Comparison of ENCODE assay signal across 8 mouse cellular contexts in the genomic region with DNA sequence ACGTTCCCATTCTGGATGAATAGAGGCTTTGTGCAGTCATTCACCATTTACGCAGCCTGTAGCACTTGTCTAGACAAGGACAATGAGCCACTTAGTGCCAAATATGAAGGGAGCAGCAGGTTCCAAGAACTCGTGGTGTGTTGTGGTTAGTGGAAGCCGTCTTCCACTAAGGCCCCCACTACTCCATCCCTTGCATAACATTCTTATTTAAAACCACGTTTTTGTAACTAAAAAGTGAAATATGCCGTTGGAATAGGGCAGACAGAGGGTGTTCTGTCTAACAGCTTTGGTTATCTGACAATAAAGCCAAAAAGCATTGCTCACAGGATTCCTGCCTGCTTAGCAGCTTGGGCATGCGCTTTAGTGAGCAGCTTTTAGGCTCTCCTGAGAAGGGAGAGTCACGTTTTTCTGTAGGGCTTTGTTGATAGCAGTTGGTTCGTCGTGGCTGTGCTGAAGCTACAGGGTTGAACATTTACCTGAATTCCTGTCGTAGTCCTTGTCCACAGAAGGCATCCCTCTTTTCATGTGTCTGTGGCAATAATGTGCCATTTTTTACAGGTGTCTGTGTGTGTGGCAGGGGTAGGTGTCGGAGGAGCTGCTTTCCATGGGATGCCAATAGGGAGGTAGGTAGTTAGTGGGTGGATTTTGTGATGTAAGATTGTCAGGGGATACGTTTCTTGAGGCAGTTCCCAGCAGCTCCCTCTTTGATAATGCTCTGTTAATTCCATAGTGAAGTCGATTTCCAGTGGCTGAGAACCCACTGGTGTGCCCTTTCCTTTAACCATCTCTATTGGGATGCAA.
DNase-seq lines count a peak whose midpoint lies in the region; ATAC-seq and TF ChIP-seq lines count a peak whose summit lies in the region.

No protein-coding gene starts in this region.

- H3K9me3 ChIP-seq in midbrain, postnatal 0 days (ENCODE audit: low read length), result no peaks in the 10 kb centered on the region

- H3K4me3 ChIP-seq in midbrain, postnatal 0 days (ENCODE audit: low read depth, low read length), result no peak overlapping the region
- no peak overlapping the region for H3K4me3 ChIP-seq in heart, adult 2 months

- intact Hi-C loops in heart, adult 2 months (cut with DNase I), result no loop called here

- peak overlapping the region; percentile 35 for H3K4me2 ChIP-seq in midbrain, postnatal 0 days (ENCODE audit: low read depth, low read length, poor library complexity, severe bottlenecking)

- no peaks in the 10 kb centered on the region for H3K27me3 ChIP-seq in midbrain, postnatal 0 days (ENCODE audit: insufficient read depth, low read length)
- H3K27me3 ChIP-seq in heart, adult 2 months (ENCODE audit: control insufficient read depth, insufficient read depth, low read length), result no peaks in the 10 kb centered on the region

- peak; percentile 61 for DNase-seq in brain, embryonic 18.5 days (ENCODE audit: low read depth, low spot score)
- peak; percentile 68 for DNase-seq in fat pad, adult 2 months (ENCODE audit: extremely low read depth, low read depth, low spot score)
- peak; percentile 52 for DNase-seq in layer of hippocampus, adult 9-11 months
- DNase-seq in midbrain, postnatal 0 days (ENCODE audit: low spot score), result peak; percentile 65
- DNase-seq in spleen, adult 18-20 months, result no peak
- no peak for DNase-seq in heart, adult 2 months
- no peak for DNase-seq in thymus, postnatal 14 days

- TF ChIP-seq CTCF in midbrain, postnatal 0 days (IDR thresholded peaks at IDR 0.05), result no peak
- no peak for TF ChIP-seq CTCF in heart, adult 2 months (IDR thresholded peaks at IDR 0.05)

- peak overlapping the region; percentile 51 for H3K27ac ChIP-seq in midbrain, postnatal 0 days (ENCODE audit: low read depth, low read length)
- no peak overlapping the region for H3K27ac ChIP-seq in heart, adult 2 months

- H3K9ac ChIP-seq in midbrain, postnatal 0 days (replicated peaks; ENCODE audit: low read length, poor library complexity, severe bottlenecking), result 0 out of 2 replicates have a peak overlapping the region, but pooled peaks have one; percentile 24
- no peak overlapping the region for H3K9ac ChIP-seq in heart, adult 2 months (ENCODE audit: low read depth, low read length)

- TF ChIP-seq EP300 in heart, adult 2 months (IDR thresholded peaks at IDR 0.05; ENCODE audit: insufficient read depth, low read depth, low read length), result no peak

- no peak for TF ChIP-seq POLR2A in heart, adult 2 months (IDR thresholded peaks at IDR 0.05; ENCODE audit: insufficient read depth, low read depth, low read length)

- H3K4me1 ChIP-seq in midbrain, postnatal 0 days (ENCODE audit: insufficient read depth, low read length), result no peaks in the 10 kb centered on the region
- H3K4me1 ChIP-seq in heart, adult 2 months (ENCODE audit: control insufficient read depth, insufficient read depth, low read length), result peaks cover 1% of the 10 kb centered on the region; the same call in 1 of the 2 replicates

- ATAC-seq in midbrain, postnatal 0 days (ENCODE audit: low FRiP score), result peak; percentile 84
- no peak for ATAC-seq in inflammation-experienced regulatory T-cells, adult 6 months

- H3K79me2 ChIP-seq in heart, adult 2 months (replicated peaks; ENCODE audit: control insufficient read depth, insufficient read depth, low read length), result no peaks in the 10 kb centered on the region

- WGBS in midbrain, postnatal 0 days, result 25% methylated on average over 14 of the region's 14 CpGs
- WGBS in heart, adult 2 months, result 55% methylated on average over 14 of the region's 14 CpGs

- no peaks in the 10 kb centered on the region for H3K36me3 ChIP-seq in midbrain, postnatal 0 days (ENCODE audit: insufficient read depth, low read length)
- no peaks in the 10 kb centered on the region for H3K36me3 ChIP-seq in heart, adult 2 months (ENCODE audit: control insufficient read depth, insufficient read depth, low read length)

Comparison
In these comparisons a context has a peak if more than half of its experiments do, and no peak if none do; other contexts are left out.
1. DNase-seq: peak in brain, embryonic 18.5 days (single experiment), fat pad, adult 2 months (single experiment), layer of hippocampus, adult 9-11 months (single experiment) and midbrain, postnatal 0 days (single experiment); none in spleen, adult 18-20 months (0 of 2), heart, adult 2 months (0 of 2) and thymus, postnatal 14 days (single experiment).